Mouse (Mus musculus) megakaryocyte, adult 5-6 weeks (primary cell): ENCODE measurements around the gene Rab1b. TPM values are rescaled to one million over a fixed set of nuclear protein-coding genes. Genes with fewer than 3 reads are reported as not detected.
"Not testable (repeated sequence)": the region's sequence is repeated elsewhere in the genome, so short reads cannot be mapped to it uniquely, and the experiment has no call there.

ENCODE experiments used
- ATAC-seq: 2 replicates; pipeline ENCODE4 v1.8.0; 2016; ENCODE audit warnings: mild to moderate bottlenecking, inconsistent platforms; ENCODE audit not compliant: poor library complexity, severe bottlenecking
- total RNA-seq, 2 experiments: library from RNA; stranded (forward) in 1 of 2; stranded (reverse) in 1 of 2; fragments of 153-499, 151-499 nt in 1 of 2; fragments of 221-1000, 200-1000 nt in 1 of 2; gene quantifications; 2 replicates each; pipeline versions ENCODE4 v1.2.3 to v1.2.4; 2015 to 2017

Rab1b gene
- total RNA-seq (2015) (67.7 and 77.3 TPM in 2 replicates), total RNA-seq (2017) (120 and 127 TPM in 2 replicates)

- ATAC-seq, result peak; percentile 97
Observed at GRCm38 (mm10) chr19:5106731-5107191, at the start of gene Rab1b. Gene Rab1b, minus strand, starts transcription at chr19:5107072.

GRCm38 (mm10) chr19:5152261-5152660 is 45.4 kb upstream of the Rab1b start:
- ATAC-seq, result no peak

GRCm38 (mm10) chr19:5151741-5152140 is 44.9 kb upstream of the Rab1b start:
- no peak for ATAC-seq

GRCm38 (mm10) chr19:5151331-5151730 is 44.5 kb upstream of the Rab1b start:
- ATAC-seq, result peak; percentile 68; the same call in 1 of the 2 replicates

GRCm38 (mm10) chr19:5150358-5150757 is 43.5 kb upstream of the Rab1b start:
- no peak for ATAC-seq

- ATAC-seq, result not testable (repeated sequence)
Observed at GRCm38 (mm10) chr19:5149041-5149440, 42.2 kb upstream of the Rab1b start.

- ATAC-seq, result no peak
Observed at GRCm38 (mm10) chr19:5139640-5140039, 32.8 kb upstream of the Rab1b start.

GRCm38 (mm10) chr19:5131237-5131636 is 24.4 kb upstream of the Rab1b start:
- no peak for ATAC-seq

- ATAC-seq, result no peak
Observed at GRCm38 (mm10) chr19:5129770-5130169, 22.9 kb upstream of the Rab1b start.

- no peak for ATAC-seq
Observed at GRCm38 (mm10) chr19:5124055-5124614, 17.3 kb upstream of the Rab1b start.

GRCm38 (mm10) chr19:5123241-5123640 is 16.4 kb upstream of the Rab1b start:
- no peak for ATAC-seq

GRCm38 (mm10) chr19:5122492-5122891 is 15.6 kb upstream of the Rab1b start:
- ATAC-seq, result no peak

- no peak for ATAC-seq
Observed at GRCm38 (mm10) chr19:5118384-5118698, 11.5 kb upstream of the Rab1b start, which contains the start of gene Klc2. Gene Klc2, minus strand, starts transcription at chr19:5118560.

GRCm38 (mm10) chr19:5117494-5118383 is 10.9 kb upstream of the Rab1b start:
- ATAC-seq, result peak; percentile 87

- no peak for ATAC-seq
Observed at GRCm38 (mm10) chr19:5113783-5114182, 6.9 kb upstream of the Rab1b start.

GRCm38 (mm10) chr19:5109659-5110453 is 3.0 kb upstream of the Rab1b start:
- ATAC-seq, result no peak

- ATAC-seq, result no peak
Observed at GRCm38 (mm10) chr19:5108702-5109101, 1.8 kb upstream of the Rab1b start.

GRCm38 (mm10) chr19:5108271-5108575 is 1.4 kb upstream of the Rab1b start:
- no peak for ATAC-seq

- ATAC-seq, result no peak
Observed at GRCm38 (mm10) chr19:5107556-5108270, 841 bp upstream of the Rab1b start.

GRCm38 (mm10) chr19:5106074-5106473 is 798 bp downstream of the Rab1b start:
- ATAC-seq, result no peak
